Mouse (Mus musculus) embryonic facial prominence, embryonic 11.5 days (tissue): ENCODE measurements around the gene Acox2. TPM values are rescaled to one million over a fixed set of nuclear protein-coding genes. Genes with fewer than 3 reads are reported as not detected.

Experiments
- polyA plus RNA-seq: library from polyadenylated mRNA; unstranded; fragments of >200 nt; fragmentation: Nextera tagmentation; extraction: Ambion mirVana; gene quantifications from 2 replicates; pipeline ENCODE4 v1.2.1, GENCODE M21; 2014

The Acox2 gene
- polyA plus RNA-seq, 1 experiment from 2014 or later, result not detected

Other genes with a start within 250 kb of the Acox2 start
- gene Rpp14, start 179.0 kb downstream of the Acox2 start, polyA plus RNA-seq, result 67.0 and 74.4 TPM in 2 replicates
- gene Pxk, start 161.1 kb downstream of the Acox2 start, polyA plus RNA-seq, result 23.4 and 24.4 TPM in 2 replicates
- gene Pdhb, start 86.3 kb downstream of the Acox2 start, polyA plus RNA-seq, result 212 and 229 TPM in 2 replicates
- gene Kctd6, start 45.2 kb downstream of the Acox2 start, polyA plus RNA-seq, result 11.9 and 14.1 TPM in 2 replicates
- 0.39 and 1.1 TPM in 2 replicates for gene Fam107a, start 58.7 kb upstream of the Acox2 start, polyA plus RNA-seq
- gene Oit1, start 119.4 kb upstream of the Acox2 start, polyA plus RNA-seq, result 0.22 and 0.33 TPM in 2 replicates